Mouse (Mus musculus): Measurements from ENCODE around the gene Snx7.

The Snx7 gene

DNA sequence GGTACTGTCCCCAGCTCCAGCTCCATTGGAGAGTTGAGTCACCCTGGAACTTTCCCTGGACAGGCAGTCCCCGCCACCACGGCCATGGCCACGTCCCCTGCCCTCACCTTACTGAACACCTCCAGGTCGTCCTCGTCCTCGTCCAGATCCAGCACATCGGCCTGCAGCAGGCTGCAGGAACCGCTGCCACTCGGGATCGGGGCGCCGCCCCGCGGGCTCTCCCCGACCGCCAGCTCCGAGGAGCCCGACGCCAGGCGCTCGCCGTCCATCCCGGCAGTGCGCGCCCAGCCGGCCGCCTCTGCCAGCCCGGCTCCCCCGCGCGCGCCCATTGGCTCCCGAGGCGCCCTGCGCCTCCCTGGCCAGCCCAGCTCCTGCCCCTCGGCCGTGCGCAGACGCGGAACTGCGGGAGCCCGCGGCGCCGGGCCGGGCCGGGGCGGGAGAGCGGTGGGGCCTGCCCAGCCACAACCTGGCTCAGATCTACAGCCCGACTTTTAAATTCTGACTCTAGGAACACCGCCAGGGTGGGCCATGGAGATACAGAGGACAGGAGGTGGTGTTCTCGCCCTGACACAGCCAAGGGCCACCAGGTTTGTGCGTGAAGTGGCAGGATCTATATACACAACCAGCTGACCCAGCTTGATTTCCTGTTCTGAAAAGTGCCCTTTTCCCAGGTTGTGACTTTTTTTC is at the start of gene Snx7:
TSS of gene Snx7 (minus strand) at position 300 of the 687 bp plus-strand sequence.
- peak; percentile 42 for DNase-seq

DNA sequence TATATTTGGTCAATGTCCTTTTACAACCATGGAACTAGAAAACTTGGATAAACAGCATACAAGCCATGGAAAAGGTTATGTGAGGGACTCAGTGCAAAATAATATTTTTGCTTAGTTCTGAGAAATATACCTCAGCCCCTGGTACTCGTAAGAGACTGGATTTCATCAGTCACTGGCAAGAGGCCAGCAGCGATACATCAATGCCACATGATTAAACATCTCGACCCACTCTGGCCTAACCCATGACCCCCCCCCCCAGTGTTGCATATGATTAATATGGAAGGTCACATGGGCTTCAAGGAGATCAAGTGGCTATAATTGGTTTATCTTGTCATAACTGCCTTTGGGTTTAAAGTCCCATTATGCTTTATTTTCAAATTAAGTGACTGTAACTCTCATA is 46.7 kb upstream of the Snx7 start:
- no peak for DNase-seq

DNA sequence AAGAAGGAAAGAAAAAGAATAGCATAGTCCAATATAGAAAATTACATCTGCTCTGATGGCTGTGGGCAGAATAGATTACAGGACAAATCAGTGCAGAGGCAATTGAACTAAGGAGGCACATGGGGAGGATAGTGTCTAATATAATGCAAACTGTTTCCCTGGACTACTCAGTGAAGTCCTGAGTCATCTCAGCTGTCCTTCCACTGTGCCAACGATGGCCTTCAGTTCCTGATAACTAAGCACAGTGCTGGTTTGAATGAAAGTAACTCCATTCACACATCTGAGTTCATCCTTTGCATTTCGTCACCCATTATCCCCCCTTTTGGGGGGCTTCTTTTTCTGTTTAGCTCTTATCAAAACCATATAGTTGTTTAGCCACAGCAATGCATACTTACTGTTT is 25.0 kb upstream of the Snx7 start:
- DNase-seq, result no peak

DNA sequence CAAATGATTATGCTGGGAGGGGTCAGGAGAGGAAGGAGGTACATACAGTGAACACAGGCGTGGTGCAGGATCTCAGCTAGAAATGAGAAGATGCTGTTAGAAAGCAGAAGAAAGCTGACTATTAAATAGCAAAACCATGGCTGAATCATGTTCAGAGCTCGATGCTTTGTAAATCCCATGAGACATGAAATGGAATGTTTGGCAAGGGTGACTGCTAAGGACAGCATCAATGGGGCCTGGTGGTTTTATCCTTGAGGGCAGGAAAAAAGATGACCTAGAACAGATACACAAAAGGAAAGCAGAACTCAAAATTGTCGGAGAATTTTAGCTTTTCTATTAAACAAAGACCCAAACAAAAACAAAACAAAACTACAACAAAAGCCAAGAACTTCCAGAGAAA is 6.7 kb upstream of the Snx7 start:
- DNase-seq, result no peak

DNA sequence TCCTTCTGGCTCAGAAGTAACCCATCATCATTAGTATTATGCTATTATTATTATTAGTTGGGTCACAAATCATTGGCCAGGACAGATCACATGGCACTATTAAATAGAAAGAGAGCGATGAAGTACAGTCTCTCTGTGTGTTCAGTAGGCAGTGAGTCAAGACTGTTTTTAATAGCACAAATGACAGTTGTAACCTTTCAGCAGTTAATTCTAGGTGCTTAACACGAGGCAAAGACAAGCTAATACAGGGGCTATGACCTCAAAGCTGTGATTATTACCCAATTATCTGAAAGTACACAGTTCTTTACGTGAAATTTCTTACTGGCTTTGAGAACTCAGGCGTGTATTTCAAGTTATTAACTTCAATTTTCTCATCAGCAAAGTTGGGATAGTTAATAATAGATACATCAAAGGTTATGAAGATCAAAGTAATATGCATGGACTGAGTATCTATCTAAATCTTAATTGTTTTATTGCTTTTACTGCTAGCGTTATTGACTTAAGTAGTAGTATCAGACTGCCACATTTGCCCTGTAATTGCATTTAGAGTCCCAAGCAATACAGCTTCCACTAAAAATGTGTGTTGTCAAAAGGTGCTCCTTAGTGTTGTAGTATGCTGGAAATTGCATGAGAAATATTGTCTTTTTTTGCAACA is 4.6 kb upstream of the Snx7 start:
- no peak for DNase-seq

DNA sequence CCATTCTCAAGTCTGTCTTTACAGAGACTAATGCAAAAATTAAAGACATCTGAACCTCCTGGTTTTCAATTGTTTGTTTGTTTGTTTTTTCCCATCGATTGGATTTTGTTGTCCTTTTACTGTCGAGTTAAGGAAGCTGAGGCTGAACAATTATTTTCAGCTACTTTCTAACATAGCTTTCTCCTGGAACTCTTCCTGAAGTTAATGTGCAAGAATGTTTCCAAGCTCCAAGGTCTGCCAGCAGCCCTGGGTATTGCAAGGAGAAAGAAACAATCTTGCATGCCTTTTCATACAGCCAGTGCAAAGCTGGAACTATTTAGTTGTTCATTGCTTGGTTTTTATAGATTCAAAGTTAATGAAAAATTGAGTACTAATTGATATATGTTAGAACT is 584 bp upstream of the Snx7 start:
- DNase-seq, result no peak

DNA sequence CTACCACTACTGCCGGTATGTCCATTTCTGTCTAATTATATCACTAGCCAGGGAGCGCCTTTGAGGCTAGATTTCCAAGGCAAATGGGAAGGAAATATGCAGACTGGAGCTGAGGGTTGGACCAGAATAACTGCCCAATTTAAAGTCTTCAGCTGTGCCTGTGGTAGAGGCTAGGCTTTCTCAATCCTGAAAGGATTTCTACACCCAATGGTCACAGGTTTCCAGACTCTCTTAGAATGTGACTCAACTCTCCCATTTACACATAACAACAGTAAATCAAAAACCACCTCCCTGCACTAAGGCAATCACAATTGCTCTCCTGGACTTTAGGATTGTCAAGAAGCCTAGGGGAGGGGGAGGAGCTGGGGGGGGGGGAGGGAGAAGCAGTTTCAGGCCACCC is 645 bp downstream of the Snx7 start:
- DNase-seq, result no peak

DNA sequence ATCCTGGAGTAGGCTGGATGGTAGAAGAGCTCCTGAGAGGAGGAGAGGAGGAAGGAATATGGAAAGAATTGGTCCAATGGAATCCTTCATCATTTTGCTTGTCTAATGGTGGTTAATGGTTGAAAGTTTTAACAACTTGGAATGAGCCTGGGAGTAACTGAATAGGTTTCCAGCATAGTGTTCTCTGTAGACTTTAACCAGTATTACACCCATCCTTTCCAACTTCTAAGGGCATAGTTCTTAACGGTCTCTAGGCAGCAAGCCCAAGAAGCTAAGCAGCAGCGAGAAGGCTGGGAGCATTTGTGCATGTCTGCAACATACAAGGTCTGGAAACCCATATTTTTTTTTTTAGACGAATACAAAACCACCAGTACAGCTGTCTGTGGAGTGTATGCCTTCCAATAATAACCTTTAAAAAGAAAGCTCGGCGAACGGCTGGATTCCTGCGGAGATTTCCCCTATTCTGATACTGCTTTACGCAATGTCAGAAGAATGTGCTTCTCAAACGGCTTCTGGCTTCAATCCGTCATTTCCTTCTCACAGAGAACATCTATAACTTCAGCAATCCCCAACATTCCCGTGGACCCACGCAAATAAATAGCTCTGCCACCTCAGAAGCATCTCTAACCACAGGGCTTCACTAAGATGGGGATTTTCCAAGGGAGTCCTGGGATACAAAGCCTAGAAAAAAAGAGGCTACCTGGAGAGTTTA is 1.9 kb downstream of the Snx7 start:
- DNase-seq, result no peak

DNA sequence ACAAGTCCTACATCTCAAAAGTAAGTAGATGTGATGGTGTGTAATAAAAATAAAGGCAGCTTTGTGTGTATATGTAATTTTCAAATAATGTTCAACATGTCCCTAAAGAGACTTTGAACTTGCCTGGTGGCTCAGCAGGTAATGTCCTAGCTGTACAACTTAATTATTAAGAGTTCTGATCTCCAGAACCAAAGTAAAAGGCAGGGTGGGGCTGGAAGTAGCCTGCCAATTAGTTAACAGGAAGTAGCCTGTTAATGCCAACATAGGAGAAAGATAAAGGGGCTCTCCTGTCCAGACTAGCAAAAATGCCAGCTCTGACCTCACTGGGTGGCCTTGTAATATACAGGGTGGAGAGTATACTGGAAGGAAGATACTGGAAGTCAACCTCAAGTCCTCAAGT is 3.1 kb downstream of the Snx7 start:
- no peak for DNase-seq

DNA sequence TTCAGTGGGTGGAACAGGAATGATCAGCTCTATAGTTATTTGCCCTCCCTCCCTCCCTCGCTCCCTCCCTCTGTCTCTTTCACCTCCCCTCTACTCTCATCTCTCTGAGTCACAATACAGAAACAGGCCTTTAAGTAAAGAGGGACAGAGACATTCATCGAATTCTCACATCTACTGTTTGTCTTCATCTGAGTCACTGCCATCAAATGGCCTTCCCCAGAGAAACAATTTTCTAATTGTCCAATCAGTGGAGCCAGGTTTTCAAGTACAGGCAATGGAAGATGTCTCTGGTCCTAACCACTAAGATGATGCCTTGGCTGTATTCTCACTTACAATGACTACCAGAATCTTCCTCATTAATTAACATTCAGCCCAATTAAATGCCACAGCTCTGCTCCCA is 5.8 kb downstream of the Snx7 start:
- DNase-seq, result no peak

DNA sequence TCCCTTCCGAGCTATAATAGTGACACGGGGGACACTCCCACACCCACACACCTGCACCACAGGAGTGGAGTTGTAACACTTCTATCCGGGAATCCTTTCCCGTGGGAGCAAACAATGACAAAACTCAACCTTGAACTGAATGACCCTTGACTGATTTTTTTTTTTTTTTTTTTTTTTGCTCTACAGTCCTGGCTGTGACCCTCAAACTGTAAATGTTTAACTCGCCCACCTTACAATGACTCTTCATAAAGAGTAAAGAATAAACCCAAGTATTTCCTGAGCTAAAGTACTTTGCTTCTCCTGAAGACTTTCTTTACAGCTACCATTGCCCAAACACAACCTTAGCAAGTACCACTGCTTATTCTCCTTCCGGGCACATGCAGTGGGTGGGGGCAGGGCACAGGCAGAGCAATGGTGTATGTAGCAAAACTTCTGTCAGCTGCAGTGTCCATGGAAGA is 6.7 kb downstream of the Snx7 start:
- no peak for DNase-seq

DNA sequence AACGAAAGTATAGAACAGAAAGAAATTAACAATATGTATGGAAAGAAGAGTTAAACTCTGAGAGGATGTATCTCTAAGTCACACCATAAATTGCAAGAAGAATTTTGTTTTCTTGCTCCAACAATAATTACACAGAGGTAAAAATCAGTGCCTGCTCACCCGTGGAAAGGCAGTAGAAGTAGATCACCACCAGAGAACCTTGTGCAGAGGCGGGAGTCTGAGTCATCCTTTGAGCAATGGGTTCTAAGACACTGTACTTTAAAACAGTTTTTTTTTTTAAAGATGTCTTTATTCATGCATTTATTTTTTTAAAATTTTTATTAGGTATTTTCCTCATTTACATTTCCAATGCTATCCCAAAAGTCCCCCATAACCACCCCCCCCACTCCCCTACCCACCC is 9.7 kb downstream of the Snx7 start:
- DNase-seq, result no peak

DNA sequence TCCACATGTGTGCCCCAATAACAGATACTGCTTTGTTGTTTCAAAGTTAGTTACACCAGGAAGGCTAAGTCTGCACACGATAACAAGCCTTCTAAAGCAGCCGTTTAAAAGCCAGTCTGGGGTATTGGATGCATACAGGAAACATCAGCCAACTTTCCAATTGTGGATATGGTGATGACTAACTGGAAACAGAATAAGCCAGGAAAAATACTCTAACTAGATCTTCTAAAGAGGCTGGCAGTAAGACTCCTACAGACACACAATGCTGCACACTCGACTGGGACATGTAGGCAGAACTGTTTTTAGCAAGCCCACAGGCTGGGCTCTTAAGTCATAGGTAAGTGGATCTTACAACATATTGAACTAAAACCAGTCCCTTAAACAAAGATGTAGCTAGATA is 15.0 kb downstream of the Snx7 start:
- no peak for DNase-seq

DNA sequence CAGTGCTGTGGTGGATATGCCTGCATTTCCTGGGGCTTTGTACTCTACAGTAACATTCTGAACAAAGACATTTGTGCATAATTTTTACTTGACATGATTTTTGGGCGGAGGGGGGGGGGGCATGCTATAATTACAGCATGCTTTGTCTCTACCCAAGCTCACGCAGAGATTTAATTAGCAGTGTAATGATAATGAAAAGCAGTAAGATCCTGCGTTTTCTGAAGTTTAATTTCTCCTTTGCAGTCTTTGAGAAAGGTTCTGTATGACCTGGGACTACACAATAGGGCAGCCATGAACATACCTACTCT is 16.7 kb downstream of the Snx7 start:
- DNase-seq, result no peak

DNA sequence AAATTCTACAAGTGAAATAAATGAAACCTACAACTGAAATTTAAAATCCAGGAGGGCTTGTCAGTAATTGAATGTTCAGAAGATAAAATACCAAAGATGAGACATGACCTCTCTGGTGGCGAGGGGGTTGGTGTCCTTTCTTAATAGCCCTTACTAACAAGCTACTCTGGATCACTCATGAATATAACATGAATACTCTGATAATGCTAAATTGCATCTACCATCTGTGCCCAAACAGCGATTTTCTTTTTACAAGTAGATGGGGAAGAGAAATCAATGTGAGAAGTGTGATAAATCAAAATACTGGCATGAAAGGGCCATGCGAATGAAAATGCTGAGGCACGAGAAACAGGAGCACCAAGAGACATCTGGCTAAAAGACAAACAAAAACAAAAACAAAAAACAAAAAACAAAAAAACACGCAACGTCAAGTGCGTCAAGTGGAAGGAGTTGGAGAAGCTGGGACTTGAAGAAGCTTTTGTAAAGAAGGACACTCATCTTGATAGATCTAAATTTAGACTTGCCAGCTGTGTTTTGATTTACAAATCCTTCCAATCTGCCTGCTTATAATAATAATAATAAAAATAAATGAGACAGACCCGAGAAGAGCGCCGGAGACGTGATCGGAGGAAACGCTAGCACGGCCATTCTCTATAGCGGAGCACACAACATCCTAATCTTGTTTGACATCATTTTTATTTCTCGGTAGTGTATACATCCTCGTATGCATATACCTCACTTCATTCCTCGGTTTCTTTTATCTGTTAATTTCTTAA is 17.3 kb downstream of the Snx7 start:
- DNase-seq, result no peak

DNA sequence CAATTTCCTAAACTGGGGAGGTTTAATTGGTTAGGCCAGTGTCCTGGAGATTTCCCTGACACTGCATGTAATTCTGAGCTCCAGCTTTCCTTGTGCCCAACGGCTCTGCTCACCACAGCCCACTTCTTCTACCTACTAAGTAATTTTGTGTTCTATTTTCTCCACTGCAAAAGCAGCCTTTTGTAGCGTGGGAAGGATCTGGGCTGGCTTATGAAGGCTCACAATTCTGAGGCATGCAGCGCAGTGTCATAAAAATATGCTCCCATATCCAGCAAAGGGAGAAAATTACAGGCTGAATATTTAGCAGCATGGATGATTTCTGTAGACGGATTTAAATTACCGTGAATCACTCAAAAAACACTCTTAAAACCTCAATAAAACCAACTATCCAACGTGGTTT is 19.9 kb downstream of the Snx7 start:
- no peak for DNase-seq

DNA sequence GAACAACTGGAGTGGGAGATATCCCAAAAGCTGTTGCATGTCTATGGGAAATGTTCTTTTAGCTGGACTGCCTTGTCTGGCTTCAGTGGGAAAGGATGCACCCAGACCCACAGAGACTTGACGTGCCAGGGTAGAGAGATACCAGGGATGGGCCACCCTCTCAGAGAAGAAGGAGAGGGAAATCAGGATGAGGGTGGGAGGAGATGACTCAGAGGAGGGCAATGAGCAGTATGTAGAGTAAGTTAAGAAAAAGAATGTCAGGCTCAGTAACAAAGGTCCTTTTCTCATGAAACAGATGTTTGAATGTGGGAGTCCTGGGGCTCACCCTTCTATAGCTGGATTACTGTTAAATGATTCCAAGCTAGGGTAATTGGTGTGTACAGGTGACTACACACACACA is 26.1 kb downstream of the Snx7 start:
- no peak for DNase-seq

DNA sequence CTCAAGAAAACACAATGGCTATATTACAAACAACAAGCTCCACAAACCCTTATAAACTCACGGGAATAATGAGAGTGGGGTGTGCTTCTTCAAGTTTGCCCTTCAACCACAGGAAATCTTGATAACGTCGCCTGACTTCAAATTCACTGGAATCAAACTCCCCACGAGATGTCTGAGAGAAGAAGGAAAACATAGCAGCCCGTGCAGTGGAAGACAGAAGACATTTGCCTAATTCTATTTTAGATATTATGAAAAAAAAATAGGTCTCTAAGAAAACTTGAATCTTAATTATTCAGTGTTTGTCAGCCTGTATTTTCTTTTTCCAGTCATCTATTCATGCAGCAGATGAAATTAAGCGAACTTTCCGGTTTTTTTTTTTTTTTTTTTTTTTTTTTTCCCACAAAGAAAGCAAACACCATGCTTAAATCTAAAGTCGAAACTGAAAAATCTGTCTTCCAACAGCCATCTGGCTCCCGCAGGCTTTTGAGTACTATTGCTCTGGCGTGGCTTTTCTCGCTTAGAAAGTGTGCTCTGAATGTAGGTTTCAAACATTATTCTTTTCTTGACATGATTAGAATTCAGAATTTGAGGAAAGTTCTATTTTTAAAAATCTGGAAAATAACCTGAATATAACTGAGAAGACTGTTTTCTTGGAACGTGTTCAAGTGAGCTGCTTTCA is 28.7 kb downstream of the Snx7 start:
- DNase-seq, result no peak

DNA sequence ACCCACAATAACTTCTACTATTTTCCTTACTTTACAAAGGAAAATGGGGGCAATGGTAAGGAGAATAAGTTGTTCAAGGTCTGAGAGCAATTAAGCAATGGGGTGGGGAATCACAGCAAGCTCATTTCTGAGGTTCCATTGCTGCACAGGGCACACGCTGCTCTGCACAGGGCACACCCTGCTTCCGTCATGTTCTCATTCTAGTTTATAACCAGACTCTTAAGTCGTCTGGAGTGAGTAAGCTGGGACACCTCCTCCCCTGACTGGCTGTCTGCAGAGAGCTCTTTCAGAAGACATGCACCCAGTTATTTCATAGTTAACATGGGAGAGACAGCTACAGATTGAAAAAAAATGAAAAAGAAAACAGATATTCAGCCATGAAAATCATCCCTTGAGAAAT is 30.7 kb downstream of the Snx7 start:
- DNase-seq, result no peak

DNA sequence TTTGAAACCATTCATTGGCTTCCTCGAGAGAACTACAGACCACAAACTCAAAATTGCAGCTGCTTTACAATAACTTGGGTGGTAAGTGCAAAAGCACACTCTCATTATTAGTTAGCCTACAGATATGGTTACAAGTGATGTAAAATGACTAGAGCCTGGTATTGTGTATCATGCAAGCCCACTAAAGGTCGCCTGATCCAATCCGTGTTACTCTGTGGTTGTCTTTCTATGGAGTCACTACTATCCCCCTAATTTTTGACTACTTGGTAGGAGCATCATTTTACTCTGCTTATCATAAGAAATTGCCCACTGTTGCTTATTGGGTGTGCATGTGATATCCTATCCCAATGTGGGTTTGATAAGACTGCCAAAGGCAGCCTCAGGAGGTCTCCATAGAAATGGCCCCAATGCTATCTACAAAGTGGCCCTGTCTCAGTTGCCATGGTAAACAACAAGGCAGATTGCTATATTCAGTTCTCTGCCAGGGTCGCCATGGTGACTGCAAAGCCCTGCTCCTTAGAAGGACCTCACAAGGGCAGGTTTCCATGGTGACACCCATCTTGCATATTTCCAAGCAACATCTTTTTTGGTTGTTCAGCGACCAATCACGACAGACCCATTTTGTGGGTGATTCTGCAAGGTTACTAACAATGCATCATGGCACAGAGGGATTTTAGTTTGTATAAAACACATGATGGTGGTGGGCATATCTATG is 42.1 kb downstream of the Snx7 start:
- DNase-seq, result no peak

DNA sequence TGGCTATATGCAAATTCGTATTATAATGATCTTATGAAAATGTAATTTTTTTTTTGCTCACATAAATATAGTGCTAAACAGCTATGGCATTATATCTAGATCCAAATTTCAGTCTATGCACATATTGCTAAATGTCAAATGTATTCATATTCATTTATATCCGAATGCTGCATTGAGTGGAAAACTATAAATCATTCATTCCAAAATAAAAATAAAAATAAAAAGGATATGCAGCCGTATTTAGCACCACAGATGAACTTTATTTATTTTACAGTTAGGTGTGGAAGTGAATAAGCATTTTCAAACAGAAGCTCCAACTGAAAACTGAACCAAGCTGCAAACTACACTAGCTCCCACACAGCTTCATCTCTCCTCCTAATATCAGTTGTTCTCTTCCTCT is 45.5 kb downstream of the Snx7 start:
- no peak for DNase-seq

DNA sequence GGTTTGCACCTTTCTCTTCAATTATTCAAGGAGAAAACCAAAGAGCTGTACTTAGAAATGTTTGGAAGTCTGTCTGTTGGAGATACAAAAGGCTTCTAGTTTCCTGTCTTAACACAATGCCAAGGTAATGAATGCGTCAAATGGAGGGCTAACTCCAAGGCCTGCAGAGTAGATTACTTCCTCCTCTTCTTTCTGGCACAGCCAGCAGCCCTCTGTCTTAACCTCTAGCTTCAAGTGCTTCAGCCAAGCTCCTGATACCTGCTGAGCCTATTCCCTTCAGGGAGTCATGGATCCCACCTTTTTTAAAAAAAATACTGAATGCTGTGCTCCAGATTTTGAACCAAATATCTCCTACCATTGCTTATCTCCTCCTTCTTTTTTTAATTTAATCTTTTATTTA is 51.1 kb downstream of the Snx7 start:
- no peak for DNase-seq

DNA sequence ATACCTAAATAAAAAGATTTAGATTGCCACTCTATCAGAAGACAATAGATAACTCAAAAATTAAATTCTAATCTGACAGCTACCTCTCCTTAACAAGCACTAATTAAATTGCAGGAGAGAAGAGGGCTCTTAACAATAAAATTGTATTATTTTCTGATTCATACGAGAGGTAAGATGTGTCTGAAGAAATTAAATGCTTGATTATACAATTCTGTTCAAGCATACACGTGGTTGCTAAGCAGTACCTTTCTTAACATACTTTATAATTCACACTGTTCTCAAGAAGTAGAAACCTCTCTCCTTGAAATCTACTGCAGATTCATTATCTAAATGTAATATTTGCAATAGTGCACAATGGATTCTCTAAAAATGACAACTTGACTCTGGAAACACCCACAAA is 54.5 kb downstream of the Snx7 start:
- DNase-seq, result no peak
